Mouse (Mus musculus): Measurements from ENCODE around the gene Ndfip2. TPM values are rescaled to one million over a fixed set of nuclear protein-coding genes. Genes with fewer than 3 reads are reported as not detected.

Gene Ndfip2
- total and polyA plus RNA-seq, 3 experiments: 12.6 to 49.6 (median 19.0) TPM

GRCm38 (mm10) chr14:105275196-105275595, 16.8 kb downstream of the Ndfip2 start:
- Histone ChIP-seq H3K9me3 (replicated peaks; ENCODE audit: low read length) (no peaks in the 10 kb centered on the region), H3K27ac (ENCODE audit: insufficient read depth, low read depth) (no peak overlapping the region), H3K27me3 (replicated peaks) (no peaks in the 10 kb centered on the region), H3K9ac (ENCODE audit: insufficient read depth, low read depth) (no peak overlapping the region), H3K36me3 (replicated peaks in 1 of 2; ENCODE audit: control insufficient read depth in 1 of 2, insufficient read depth in 1 of 2, low read length in 1 of 2) (peaks cover 0 to under 1% of the 10 kb centered on the region in 2 experiments), H3K4me3 (replicated peaks in 1 of 3; ENCODE audit: low read depth in 2 of 3, low read length in 2 of 3, poor library complexity in 1 of 3) (no peak overlapping the region), H3K79me2 (replicated peaks; ENCODE audit: control insufficient read depth, extremely low read depth, insufficient read depth, poor library complexity, severe bottlenecking) (0 out of 2 replicates have a peak, but pooled peaks cover 2% of the 10 kb centered on the region), H3K4me2 (ENCODE audit: insufficient read depth, low read depth, poor library complexity, severe bottlenecking) (no peak overlapping the region), H3K4me1 (ENCODE audit: control insufficient read depth in 1 of 2, insufficient read depth in 2 of 2) (peaks cover 8 to 21% of the 10 kb centered on the region in 2 experiments)
- dilution Hi-C loops (cut with MboI; ENCODE audit: extremely low pct_ligation_motif_present, extremely low pct_unique_long_range_greater_than_20kb, low sequenced_read_pairs): no loop called here
- DNase-seq (ENCODE audit: extremely low read depth): peak; percentile 27
- TF ChIP-seq CHD2 (IDR thresholded peaks at IDR 0.05; ENCODE audit: low read length) (no peak), EP300 (IDR thresholded peaks at IDR 0.05; ENCODE audit: low read length) (peak; percentile 36; the same call in 1 of the 2 replicates), USF1 (IDR thresholded peaks at IDR 0.05; ENCODE audit: low read depth, low read length) (no peak), MAFK (IDR thresholded peaks at IDR 0.05; ENCODE audit: insufficient replicate concordance, low read length) (no peak), GABPA (IDR thresholded peaks at IDR 0.05; ENCODE audit: insufficient replicate concordance, low read depth, low read length) (no peak), RAD21 (IDR thresholded peaks at IDR 0.05; ENCODE audit: low read depth, low read length) (no peak), ETS1 (conservative IDR thresholded peaks at IDR 0.05; ENCODE audit: low read depth, low read length) (no peak), IRF4 (IDR thresholded peaks at IDR 0.05; ENCODE audit: low read depth, low read length) (peak; percentile 37; the same call in 1 of the 2 replicates), HCFC1 (IDR thresholded peaks at IDR 0.05; ENCODE audit: low read depth, low read length) (no peak)
- in situ Hi-C loops (cut with MboI; ENCODE audit: low pct_ligation_motif_present, low pct_unique_long_range_greater_than_20kb, low sequenced_read_pairs): no loop called here

- DNase-seq (ENCODE audit: extremely low read depth): no peak
- Histone ChIP-seq H3K9me3 (replicated peaks; ENCODE audit: low read length) (no peaks in the 10 kb centered on the region), H3K79me2 (replicated peaks; ENCODE audit: control insufficient read depth, extremely low read depth, insufficient read depth, poor library complexity, severe bottlenecking) (no peaks in the 10 kb centered on the region), H3K4me3 (replicated peaks in 1 of 3; ENCODE audit: low read depth in 2 of 3, low read length in 2 of 3, poor library complexity in 1 of 3) (no peak overlapping the region), H3K9ac (ENCODE audit: insufficient read depth, low read depth) (no peak overlapping the region), H3K27ac (ENCODE audit: insufficient read depth, low read depth) (no peak overlapping the region), H3K4me1 (ENCODE audit: control insufficient read depth in 1 of 2, insufficient read depth in 2 of 2) (peaks cover 8 to 21% of the 10 kb centered on the region in 2 experiments), H3K4me2 (ENCODE audit: insufficient read depth, low read depth, poor library complexity, severe bottlenecking) (no peak overlapping the region), H3K36me3 (replicated peaks in 1 of 2; ENCODE audit: control insufficient read depth in 1 of 2, insufficient read depth in 1 of 2, low read length in 1 of 2) (no peaks in the 10 kb centered on the region), H3K27me3 (replicated peaks) (no peaks in the 10 kb centered on the region)
- dilution Hi-C loops (cut with MboI; ENCODE audit: extremely low pct_ligation_motif_present, extremely low pct_unique_long_range_greater_than_20kb, low sequenced_read_pairs): no loop called here
- in situ Hi-C loops (cut with MboI; ENCODE audit: low pct_ligation_motif_present, low pct_unique_long_range_greater_than_20kb, low sequenced_read_pairs): no loop called here
- TF ChIP-seq NRF1 (IDR thresholded peaks at IDR 0.05; ENCODE audit: low read depth, low read length): no peak
- no peak for TF ChIP-seq CTCF (conservative IDR thresholded peaks at IDR 0.05 in 1 of 2, IDR thresholded peaks at IDR 0.05 in 1 of 2; ENCODE audit: low read depth in 2 of 2, low read length in 2 of 2)
- TF ChIP-seq PAX5 (IDR thresholded peaks at IDR 0.05; ENCODE audit: low read length): no peak
- no peak for TF ChIP-seq MAZ (IDR thresholded peaks at IDR 0.05; ENCODE audit: low read depth, low read length)
- no peak for TF ChIP-seq NELFE (IDR thresholded peaks at IDR 0.05; ENCODE audit: low read depth, low read length)
- TF ChIP-seq HCFC1 (IDR thresholded peaks at IDR 0.05; ENCODE audit: low read depth, low read length): no peak
- no peak for TF ChIP-seq MEF2A (IDR thresholded peaks at IDR 0.05; ENCODE audit: borderline replicate concordance, low read depth, low read length)
- TF ChIP-seq USF1 (IDR thresholded peaks at IDR 0.05; ENCODE audit: low read depth, low read length): no peak
- TF ChIP-seq GABPA (IDR thresholded peaks at IDR 0.05; ENCODE audit: insufficient replicate concordance, low read depth, low read length): no peak
- TF ChIP-seq IRF4 (IDR thresholded peaks at IDR 0.05; ENCODE audit: low read depth, low read length): no peak
- TF ChIP-seq MXI1 (IDR thresholded peaks at IDR 0.05; ENCODE audit: low read depth, low read length): no peak
- no peak for TF ChIP-seq RCOR1 (conservative IDR thresholded peaks at IDR 0.05; ENCODE audit: low read depth, low read length)
- no peak for TF ChIP-seq E2F4 (IDR thresholded peaks at IDR 0.05; ENCODE audit: insufficient replicate concordance, low read depth, low read length)
Measured at GRCm38 (mm10) chr14:105277277-105277676, 18.9 kb downstream of the Ndfip2 start.
